Mouse (Mus musculus): Measurements from ENCODE around the gene Pdzrn3. TPM values are rescaled to one million over a fixed set of nuclear protein-coding genes. Genes with fewer than 3 reads are reported as not detected.

The Pdzrn3 gene
- total and polyA plus RNA-seq, 2 experiments from 2014 or later = 10.7 to 29.1 TPM

GRCm38 (mm10) chr6:101320386-101320785 is 57.3 kb downstream of the Pdzrn3 start:
- no peak overlapping the region for H3K9ac ChIP-seq
- ATAC-seq (no peak), DNase-seq (no peak)
- no peaks in the 10 kb centered on the region for H3K36me3 ChIP-seq (ENCODE audit: insufficient read depth)
- no peak overlapping the region for H3K4me3 ChIP-seq (ENCODE audit: low read depth, low read length)
- no peak overlapping the region for H3K27ac ChIP-seq (ENCODE audit: low read depth, low read length)
- no peaks in the 10 kb centered on the region for H3K4me1 ChIP-seq (ENCODE audit: insufficient read depth)
- H3K27me3 ChIP-seq (ENCODE audit: insufficient read depth, low read length) = no peaks in the 10 kb centered on the region
- TF ChIP-seq CTCF (IDR thresholded peaks at IDR 0.05; ENCODE audit: low read depth) = no peak
- no peaks in the 10 kb centered on the region for H3K9me3 ChIP-seq (ENCODE audit: low read length)
- 85% methylated on average over 3 of the region's 3 CpGs for WGBS
- H3K4me2 ChIP-seq (ENCODE audit: low read depth) = no peak overlapping the region

DNA sequence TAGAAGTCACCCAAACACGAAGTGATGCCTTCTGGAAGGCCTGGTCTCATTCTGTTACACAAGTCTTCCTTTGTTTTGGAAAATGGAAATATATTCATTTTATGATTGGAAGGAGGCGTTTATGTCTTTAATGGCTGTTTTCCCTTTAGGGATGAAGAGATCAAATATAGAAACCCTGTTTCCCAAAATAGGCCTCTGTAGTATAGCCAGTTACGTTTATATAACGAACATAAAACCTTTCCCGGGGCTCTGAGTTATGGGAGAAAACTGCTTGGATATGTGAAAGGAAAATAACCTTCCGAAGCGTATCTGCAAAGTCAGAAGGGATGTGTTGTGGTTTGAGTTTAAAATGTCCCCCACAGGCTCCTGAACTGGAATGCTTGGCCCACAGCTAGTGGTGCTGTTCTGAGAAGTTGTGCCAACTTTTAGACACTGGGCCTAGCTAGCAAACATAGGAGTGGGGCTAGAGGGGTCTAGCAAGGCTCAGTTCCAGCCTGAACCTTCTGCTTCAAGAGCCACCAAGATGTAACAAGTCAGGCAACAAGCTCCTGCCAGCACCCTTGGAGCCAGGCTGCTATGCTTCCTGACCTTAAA is 58.2 kb downstream of the Pdzrn3 start:
- Histone ChIP-seq H3K27me3 (ENCODE audit: insufficient read depth, low read length) (no peaks in the 10 kb centered on the region), H3K4me1 (ENCODE audit: insufficient read depth) (no peaks in the 10 kb centered on the region), H3K36me3 (ENCODE audit: insufficient read depth) (no peaks in the 10 kb centered on the region), H3K4me3 (ENCODE audit: low read depth, low read length) (no peak overlapping the region), H3K9ac (no peak overlapping the region), H3K9me3 (ENCODE audit: low read length) (no peaks in the 10 kb centered on the region), H3K27ac (ENCODE audit: low read depth, low read length) (no peak overlapping the region; the same call in 1 of the 2 replicates), H3K4me2 (ENCODE audit: low read depth) (no peak overlapping the region)
- WGBS = 72% methylated on average over 7 of the region's 7 CpGs
- peak; percentile 7 for DNase-seq
- no peak for TF ChIP-seq CTCF (IDR thresholded peaks at IDR 0.05; ENCODE audit: low read depth)
- ATAC-seq = 0 out of 2 replicates have a peak, but pooled peaks have one; percentile 16

DNA sequence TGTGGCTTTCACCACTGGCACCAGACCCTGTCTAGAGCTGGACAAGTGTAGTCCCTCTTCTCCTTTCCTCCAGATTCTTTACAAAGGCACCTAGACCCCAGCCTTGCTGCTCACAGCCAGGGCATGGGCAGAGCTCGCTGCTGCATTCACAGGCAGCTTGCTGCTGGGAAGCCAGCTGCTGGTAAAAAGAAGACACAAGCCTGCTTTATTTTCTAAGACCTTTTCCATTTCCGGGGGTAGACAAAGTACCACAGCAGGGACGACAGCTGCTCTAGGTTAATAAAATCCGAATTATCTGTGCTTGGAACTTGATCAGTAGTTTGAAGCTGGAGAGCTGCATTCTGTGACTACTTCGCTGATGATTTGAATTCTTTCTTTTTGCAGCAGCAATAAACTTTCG is 59.2 kb downstream of the Pdzrn3 start:
- Histone ChIP-seq H3K9ac (no peak overlapping the region), H3K27me3 (ENCODE audit: insufficient read depth, low read length) (no peaks in the 10 kb centered on the region), H3K4me2 (ENCODE audit: low read depth) (no peak overlapping the region), H3K9me3 (ENCODE audit: low read length) (no peaks in the 10 kb centered on the region), H3K27ac (ENCODE audit: low read depth, low read length) (no peak overlapping the region), H3K4me1 (ENCODE audit: insufficient read depth) (no peaks in the 10 kb centered on the region), H3K36me3 (ENCODE audit: insufficient read depth) (no peaks in the 10 kb centered on the region), H3K4me3 (ENCODE audit: low read depth, low read length) (no peak overlapping the region)
- no peak for TF ChIP-seq CTCF (IDR thresholded peaks at IDR 0.05; ENCODE audit: low read depth)
- DNase-seq = peak; percentile 14
- ATAC-seq = peak; percentile 14; the same call in 1 of the 2 replicates
- 36% methylated on average over 6 of the region's 6 CpGs for WGBS

- DNase-seq = no peak
- Histone ChIP-seq H3K9me3 (ENCODE audit: low read length) (no peaks in the 10 kb centered on the region), H3K4me2 (ENCODE audit: low read depth) (no peak overlapping the region), H3K9ac (no peak overlapping the region), H3K36me3 (ENCODE audit: insufficient read depth) (no peaks in the 10 kb centered on the region), H3K27ac (ENCODE audit: low read depth, low read length) (no peak overlapping the region), H3K4me1 (ENCODE audit: insufficient read depth) (peaks cover 5% of the 10 kb centered on the region; the same call in 1 of the 2 replicates), H3K4me3 (ENCODE audit: low read depth, low read length) (no peak overlapping the region), H3K27me3 (ENCODE audit: insufficient read depth, low read length) (no peaks in the 10 kb centered on the region)
- 44% methylated on average over 6 of the region's 6 CpGs for WGBS
- ATAC-seq = no peak
- TF ChIP-seq CTCF (IDR thresholded peaks at IDR 0.05; ENCODE audit: low read depth) = no peak
Observed at GRCm38 (mm10) chr6:101311446-101311845, 66.3 kb downstream of the Pdzrn3 start.

GRCm38 (mm10) chr6:101310491-101310890 is 67.2 kb downstream of the Pdzrn3 start:
- H3K4me3 ChIP-seq (ENCODE audit: low read depth, low read length) = no peak overlapping the region
- 80% methylated on average over 9 of the region's 9 CpGs for WGBS
- no peak overlapping the region for H3K4me2 ChIP-seq (ENCODE audit: low read depth)
- H3K27me3 ChIP-seq (ENCODE audit: insufficient read depth, low read length) = no peaks in the 10 kb centered on the region
- H3K4me1 ChIP-seq (ENCODE audit: insufficient read depth) = peaks cover 5% of the 10 kb centered on the region; the same call in 1 of the 2 replicates
- no peaks in the 10 kb centered on the region for H3K36me3 ChIP-seq (ENCODE audit: insufficient read depth)
- no peaks in the 10 kb centered on the region for H3K9me3 ChIP-seq (ENCODE audit: low read length)
- no peak overlapping the region for H3K9ac ChIP-seq
- ATAC-seq (no peak), DNase-seq (no peak)
- no peak overlapping the region for H3K27ac ChIP-seq (ENCODE audit: low read depth, low read length)
- no peak for TF ChIP-seq CTCF (IDR thresholded peaks at IDR 0.05; ENCODE audit: low read depth)

GRCm38 (mm10) chr6:101307964-101308531 is 69.6 kb downstream of the Pdzrn3 start:
- no peak overlapping the region for H3K9ac ChIP-seq
- H3K27me3 ChIP-seq (ENCODE audit: insufficient read depth, low read length) = no peaks in the 10 kb centered on the region
- H3K27ac ChIP-seq (ENCODE audit: low read depth, low read length) = 0 out of 2 replicates have a peak overlapping the region, but pooled peaks have one; percentile 2
- DNase-seq (peak; percentile 78), ATAC-seq (peak; percentile 95)
- no peaks in the 10 kb centered on the region for H3K9me3 ChIP-seq (ENCODE audit: low read length)
- no peak overlapping the region for H3K4me3 ChIP-seq (ENCODE audit: low read depth, low read length)
- H3K4me2 ChIP-seq (ENCODE audit: low read depth) = peak overlapping the region; percentile 11; the same call in 1 of the 2 replicates
- 5% methylated on average over 11 of the region's 11 CpGs for WGBS
- H3K36me3 ChIP-seq (ENCODE audit: insufficient read depth) = no peaks in the 10 kb centered on the region
- H3K4me1 ChIP-seq (ENCODE audit: insufficient read depth) = peaks cover 5% of the 10 kb centered on the region; the same call in 1 of the 2 replicates
- TF ChIP-seq CTCF (IDR thresholded peaks at IDR 0.05; ENCODE audit: low read depth) = no peak

DNA sequence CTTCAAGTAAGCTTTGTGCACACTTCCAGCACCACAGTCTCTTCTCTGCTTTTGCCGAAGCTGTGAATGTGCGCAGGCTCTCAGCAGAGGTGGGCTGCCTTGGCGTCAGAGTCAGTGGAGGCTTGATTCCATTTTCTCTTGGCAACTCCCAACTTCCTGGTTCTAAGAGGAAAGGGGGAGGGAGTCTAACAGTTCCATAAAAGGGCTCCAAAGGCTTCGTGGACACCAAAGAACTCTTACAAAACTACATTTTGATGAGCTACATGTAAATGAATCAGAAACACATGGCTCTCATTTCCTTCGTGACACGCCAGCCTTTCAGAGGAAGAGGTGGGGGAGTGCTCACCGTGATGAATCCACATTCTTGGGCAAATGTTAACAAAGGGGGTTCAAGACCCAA is 70.9 kb downstream of the Pdzrn3 start:
- ATAC-seq (no peak), DNase-seq (no peak)
- H3K4me2 ChIP-seq (ENCODE audit: low read depth) = no peak overlapping the region
- H3K9ac ChIP-seq = no peak overlapping the region
- peaks cover 5% of the 10 kb centered on the region; the same call in 1 of the 2 replicates for H3K4me1 ChIP-seq (ENCODE audit: insufficient read depth)
- 52% methylated on average over 7 of the region's 7 CpGs for WGBS
- H3K36me3 ChIP-seq (ENCODE audit: insufficient read depth) = no peaks in the 10 kb centered on the region
- no peaks in the 10 kb centered on the region for H3K27me3 ChIP-seq (ENCODE audit: insufficient read depth, low read length)
- H3K27ac ChIP-seq (ENCODE audit: low read depth, low read length) = no peak overlapping the region
- H3K9me3 ChIP-seq (ENCODE audit: low read length) = no peaks in the 10 kb centered on the region
- TF ChIP-seq CTCF (IDR thresholded peaks at IDR 0.05; ENCODE audit: low read depth) = no peak
- H3K4me3 ChIP-seq (ENCODE audit: low read depth, low read length) = no peak overlapping the region
